Mouse (Mus musculus) liver, embryonic 12.5 days (tissue): Measurements from ENCODE around the gene Exosc3. TPM values are rescaled to one million over a fixed set of nuclear protein-coding genes. Genes with fewer than 3 reads are reported as not detected.

ENCODE experiments used
- ATAC-seq: fragments of 200-750 bp; cut with Nextera tagmentation; 2 replicates; pipeline ENCODE4 v1.8.0; 2017; ENCODE audit warnings: moderate number of reproducible peaks, mild to moderate bottlenecking, moderate library complexity
- H3K27ac ChIP-seq: fragments of 300-500 bp; sonication (generic); 2 replicates; pipeline ENCODE4 v1.5.1; 2016; ENCODE audit warnings: mild to moderate bottlenecking
- H3K27me3 ChIP-seq: fragments of 300-500 bp; sonication (generic); replicated peaks from 2 replicates; pipeline ENCODE4 v1.6.1; 2016; ENCODE audit warnings: mild to moderate bottlenecking, moderate library complexity
- H3K36me3 ChIP-seq: fragments of 300-500 bp; sonication (generic); 2 replicates; pipeline ENCODE4 v1.6.1; 2016; ENCODE audit warnings: mild to moderate bottlenecking, moderate library complexity
- H3K4me1 ChIP-seq: fragments of 300-500 bp; sonication (generic); 2 replicates; pipeline ENCODE4 v1.6.1; 2016
- H3K4me2 ChIP-seq: fragments of 300-500 bp; sonication (generic); 2 replicates; pipeline ENCODE4 v1.6.1; 2016; ENCODE audit warnings: mild to moderate bottlenecking, moderate library complexity
- H3K4me3 ChIP-seq: fragments of 300-500 bp; sonication (generic); 2 replicates; pipeline ENCODE4 v1.5.1; 2016; ENCODE audit warnings: mild to moderate bottlenecking, moderate library complexity
- H3K9ac ChIP-seq: fragments of 300-500 bp; sonication (generic); 2 replicates; pipeline ENCODE4 v1.6.1; 2016; ENCODE audit warnings: mild to moderate bottlenecking, moderate library complexity
- H3K9me3 ChIP-seq: fragments of 300-500 bp; sonication (generic); replicated peaks from 2 replicates; pipeline ENCODE4 v1.6.1; 2016; ENCODE audit warnings: mild to moderate bottlenecking, moderate library complexity
- WGBS: fragments of 180-500 bp; shearing (Covaris S2); methylation state at CpG from one replicate; pipeline ENCODE4 v1.1.7; 2016; ENCODE audit not compliant: insufficient replicate concordance; 5-methylcytosine and 5-hydroxymethylcytosine counted together
- polyA plus RNA-seq: library from polyadenylated mRNA; unstranded; fragments of >200 nt; fragmentation: Nextera tagmentation; extraction: Ambion mirVana; gene quantifications from 2 replicates; pipeline ENCODE4 v1.2.1, GENCODE M21; 2016

The Exosc3 gene
- polyA plus RNA-seq, 1 experiment from 2014 or later, result 92.0 TPM

- Histone ChIP-seq H3K4me3 (no peak overlapping the region), H3K27me3 (no peaks in the 10 kb centered on the region), H3K9me3 (no peaks in the 10 kb centered on the region), H3K4me2 (no peak overlapping the region), H3K4me1 (peaks cover 29% of the 10 kb centered on the region), H3K9ac (no peak overlapping the region), H3K27ac (no peak overlapping the region), H3K36me3 (no peaks in the 10 kb centered on the region)
- no peak for ATAC-seq
- WGBS, result 94% methylated on average over 10 of the region's 10 CpGs
Measured at GRCm38 (mm10) chr4:45271041-45271452, 71.5 kb downstream of the Exosc3 start.

GRCm38 (mm10) chr4:45267883-45268282, 74.6 kb downstream of the Exosc3 start:
- peak; percentile 89 for ATAC-seq

More at GRCm38 (mm10) chr4:45267883-45268282, 74.6 kb downstream of the Exosc3 start:
- peak overlapping the region; percentile 36 for H3K4me2 ChIP-seq
- no peaks in the 10 kb centered on the region for H3K27me3 ChIP-seq
- peaks cover 38% of the 10 kb centered on the region for H3K4me1 ChIP-seq
- WGBS, result 17% methylated on average over 3 of the region's 3 CpGs
- H3K9me3 ChIP-seq, result no peaks in the 10 kb centered on the region
- no peaks in the 10 kb centered on the region for H3K36me3 ChIP-seq
- H3K4me3 ChIP-seq, result no peak overlapping the region
- H3K27ac ChIP-seq, result peak overlapping the region; percentile 62; the same call in 1 of the 2 replicates
- H3K9ac ChIP-seq, result no peak overlapping the region

Other genes starting within 250 kb of the Exosc3 start
- 271 and 276 TPM in 2 replicates for gene Tomm5, start 234.6 kb downstream of the Exosc3 start, polyA plus RNA-seq
- gene Frmpd1, start 157.9 kb downstream of the Exosc3 start, polyA plus RNA-seq, result 0.27 and 0.38 TPM in 2 replicates
- gene Trmt10b, start 45.6 kb downstream of the Exosc3 start, polyA plus RNA-seq, result 8.7 and 8.8 TPM in 2 replicates
- 11.4 and 11.6 TPM in 2 replicates for gene Dcaf10, start 631 bp downstream of the Exosc3 start, polyA plus RNA-seq
- gene Slc25a51, start 66.0 kb upstream of the Exosc3 start, polyA plus RNA-seq, result 81.0 and 81.3 TPM in 2 replicates
- gene Shb, start 189.7 kb upstream of the Exosc3 start, polyA plus RNA-seq, result 8.7 and 9.9 TPM in 2 replicates